12 mouse cellular contexts compared by ENCODE assay signal in genomic region chr2:49415868-49416267, GRCm38 (mm10). TPM values are rescaled to one million over a fixed set of nuclear protein-coding genes. Genes with fewer than 3 reads are reported as not detected.
ATAC-seq and TF ChIP-seq lines count a peak whose summit lies in the region.
"Had no signal": no experiment of that assay in that cellular context is flagged by ENCODE, and none has a peak within 500 bp of the region (broad histone marks: within the 10 kb centered on the region; RNA-seq: fewer than 3 reads in every experiment).

No protein-coding gene starts in this region.

- H3K79me3 ChIP-seq in C2C12 (ENCODE audit: low read depth) = no peaks in the 10 kb centered on the region

- no peak for ATAC-seq in megakaryocyte, adult 5-6 weeks (ENCODE audit: poor library complexity, severe bottlenecking)
- ATAC-seq in megakaryocyte progenitor cell, adult 5-6 weeks (replicated peaks; ENCODE audit: poor library complexity) = 0 out of 2 replicates have a peak, but pooled peaks have one; percentile 2
- ATAC-seq in frontal cortex, adult (ENCODE audit: low TSS enrichment) = no peak
- ATAC-seq in forebrain, embryonic 13.5 days = no peak
- ATAC-seq: CD4-positive, CD25-positive, alpha-beta regulatory T cell, adult 4 months; forebrain, embryonic 14.5 days; hindbrain, embryonic 16.5 days; inflammation-experienced regulatory T-cells, adult 6 months had no signal

- H3K27ac ChIP-seq in forebrain, embryonic 13.5 days = no peak overlapping the region
- H3K27ac ChIP-seq: embryonic facial prominence, embryonic 10.5 days; hindbrain, embryonic 12.5 days had no signal

- no peak overlapping the region for H3K4me2 ChIP-seq in forebrain, embryonic 13.5 days
- H3K4me2 ChIP-seq: hindbrain, embryonic 12.5 days had no signal

- H3K36me3 ChIP-seq in megakaryocyte, embryonic 14.5 days (replicated peaks; ENCODE audit: low read length) = no peaks in the 10 kb centered on the region
- no peaks in the 10 kb centered on the region for H3K36me3 ChIP-seq in C2C12 (ENCODE audit: control insufficient read depth, insufficient read depth)
- H3K36me3 ChIP-seq in forebrain, embryonic 13.5 days (ENCODE audit: poor library complexity, severe bottlenecking) = no peaks in the 10 kb centered on the region
- H3K36me3 ChIP-seq: embryonic facial prominence, embryonic 10.5 days; hindbrain, embryonic 12.5 days had no signal

- no peak overlapping the region for H3K9ac ChIP-seq in forebrain, embryonic 13.5 days
- H3K9ac ChIP-seq: hindbrain, embryonic 12.5 days had no signal

- WGBS in forebrain, embryonic 13.5 days = 76% methylated on average over 3 of the region's 3 CpGs

- H3K27me3 ChIP-seq in megakaryocyte, embryonic 14.5 days (replicated peaks) = no peaks in the 10 kb centered on the region
- H3K27me3 ChIP-seq in C2C12 (ENCODE audit: control insufficient read depth, insufficient read depth, insufficient read length) = no peaks in the 10 kb centered on the region
- H3K27me3 ChIP-seq in forebrain, embryonic 13.5 days = no peaks in the 10 kb centered on the region
- H3K27me3 ChIP-seq: hindbrain, embryonic 12.5 days had no signal

- no peaks in the 10 kb centered on the region for H3K79me2 ChIP-seq in C2C12 (ENCODE audit: control insufficient read depth, insufficient read depth)

- H3K4me3 ChIP-seq in megakaryocyte, embryonic 14.5 days (replicated peaks) = peak overlapping the region; percentile 78
- no peak overlapping the region for H3K4me3 ChIP-seq in C2C12 (ENCODE audit: insufficient read depth, poor library complexity, severe bottlenecking)
- H3K4me3 ChIP-seq in forebrain, embryonic 13.5 days = no peak overlapping the region
- H3K4me3 ChIP-seq: embryonic facial prominence, embryonic 10.5 days; hindbrain, embryonic 12.5 days had no signal

- H3ac ChIP-seq in C2C12 (ENCODE audit: control insufficient read depth, insufficient read length, low read depth) = no peak overlapping the region

- H3K9me3 ChIP-seq in megakaryocyte, embryonic 14.5 days = no peaks in the 10 kb centered on the region
- H3K9me3 ChIP-seq in forebrain, embryonic 13.5 days (replicated peaks) = no peaks in the 10 kb centered on the region
- H3K9me3 ChIP-seq: embryonic facial prominence, embryonic 10.5 days; hindbrain, embryonic 12.5 days had no signal

- H3K4me1 ChIP-seq in megakaryocyte, embryonic 14.5 days = peaks cover 34% of the 10 kb centered on the region
- no peaks in the 10 kb centered on the region for H3K4me1 ChIP-seq in forebrain, embryonic 13.5 days
- H3K4me1 ChIP-seq: hindbrain, embryonic 12.5 days had no signal

- TF ChIP-seq CTCF in C2C12 (IDR thresholded peaks at IDR 0.05; ENCODE audit: control insufficient read depth, insufficient read depth, insufficient read length) = no peak

TF ChIP-seq in C2C12, 6 proteins besides CTCF, POLR2A, EP300 and RAD21:
- TF ChIP-seq MYOD1 (IDR thresholded peaks at IDR 0.05; ENCODE audit: control insufficient read depth, insufficient read length, low read depth) (peak; percentile 24), CEBPB (IDR thresholded peaks at IDR 0.05; ENCODE audit: low read depth) (no peak)

RNA-seq across cellular contexts. Expression of gene Epc2, which starts 35.4 kb away (rescaled TPM):
- 0.35 and 0.65 TPM in 2 replicates for polyA plus RNA-seq in megakaryocyte, embryonic 14.5 days (2012; ENCODE audit: insufficient read depth, low replicate concordance)
- total RNA-seq in megakaryocyte, adult 5-6 weeks (2015) = 31.5 and 36.2 TPM in 2 replicates
- total RNA-seq in megakaryocyte, adult 5-6 weeks (2017) = 43.7 and 46.8 TPM in 2 replicates
- 5.3 TPM for polyA plus RNA-seq in C2C12 (2012; fragmentation: generic; extraction: Trizol)
- total RNA-seq in megakaryocyte progenitor cell, adult 5-6 weeks (2015) = 30.5 and 34.0 TPM in 2 replicates
- total RNA-seq in megakaryocyte progenitor cell, adult 5-6 weeks (2017) = 29.5 and 40.2 TPM in 2 replicates
- polyA plus RNA-seq in forebrain, embryonic 13.5 days (2015; fragmentation: Nextera tagmentation; extraction: Ambion mirVana) = 14.4 and 14.7 TPM in 2 replicates
